Mouse (Mus musculus) kidney, embryonic 15.5 days (tissue): ENCODE data around the gene Togaram2. TPM values are rescaled to one million over a fixed set of nuclear protein-coding genes. Genes with fewer than 3 reads are reported as not detected.

Experiments
- ATAC-seq: fragments of 200-750 bp; cut with Nextera tagmentation; replicated peaks from 2 replicates; pipeline ENCODE4 v1.8.0; 2017; ENCODE audit warnings: moderate TSS enrichment; ENCODE audit not compliant: low FRiP score
- H3K27ac ChIP-seq: fragments of 300-500 bp; sonication (generic); 2 replicates; pipeline ENCODE4 v1.5.1; 2015; ENCODE audit warnings: mild to moderate bottlenecking, inconsistent platforms
- H3K27me3 ChIP-seq: fragments of 300-500 bp; sonication (generic); 2 replicates; pipeline ENCODE4 v1.6.1; 2015; ENCODE audit warnings: inconsistent platforms
- H3K36me3 ChIP-seq: fragments of 300-500 bp; sonication (generic); 2 replicates; pipeline ENCODE4 v1.6.1; 2015; ENCODE audit warnings: inconsistent platforms
- H3K4me1 ChIP-seq: fragments of 300-500 bp; sonication (generic); 2 replicates; pipeline ENCODE4 v1.6.1; 2015; ENCODE audit warnings: inconsistent platforms
- H3K4me2 ChIP-seq: fragments of 300-500 bp; sonication (generic); 2 replicates; pipeline ENCODE4 v1.6.1; 2015; ENCODE audit warnings: moderate library complexity, mild to moderate bottlenecking, inconsistent platforms
- H3K4me3 ChIP-seq: fragments of 300-500 bp; sonication (generic); replicated peaks from 2 replicates; pipeline ENCODE4 v1.5.1; 2015; ENCODE audit warnings: mild to moderate bottlenecking, inconsistent platforms
- H3K9ac ChIP-seq: fragments of 300-500 bp; sonication (generic); 2 replicates; pipeline ENCODE4 v1.6.1; 2015; ENCODE audit warnings: mild to moderate bottlenecking, inconsistent platforms
- H3K9me3 ChIP-seq: fragments of 300-500 bp; sonication (generic); replicated peaks from 2 replicates; pipeline ENCODE4 v1.6.1; 2016; ENCODE audit warnings: inconsistent platforms
- WGBS: fragments of 180-500 bp; shearing (Covaris S2); methylation state at CpG from one replicate; pipeline ENCODE4 v1.1.7; 2015; ENCODE audit warnings: mixed read lengths; 5-methylcytosine and 5-hydroxymethylcytosine counted together
- polyA plus RNA-seq: library from polyadenylated mRNA; unstranded; fragments of >200 nt; fragmentation: Nextera tagmentation; extraction: Ambion mirVana; gene quantifications from 2 replicates; pipeline ENCODE4 v1.2.1, GENCODE M21; 2015

Gene Togaram2
- polyA plus RNA-seq, 1 experiment from 2014 or later, result 0.18 TPM

DNA sequence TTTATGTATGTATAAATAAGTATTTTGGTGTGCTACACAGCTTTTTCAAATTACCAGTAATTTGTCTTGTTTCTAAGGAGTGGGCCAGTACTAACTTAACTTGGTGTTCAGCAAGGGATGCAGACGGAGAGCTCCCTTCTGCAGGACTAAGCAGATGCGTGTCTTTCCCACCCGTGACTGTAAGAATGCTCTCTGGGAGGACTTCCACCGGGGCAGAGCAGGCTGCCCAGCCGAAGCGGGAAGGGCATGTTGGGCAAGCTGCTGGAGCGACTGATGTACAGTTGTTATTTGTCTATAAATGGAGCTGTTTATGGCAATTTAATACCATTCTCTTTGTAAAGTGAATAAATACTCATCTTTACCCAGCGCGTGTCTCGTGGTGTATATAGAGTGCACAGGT is 14.4 kb upstream of the Togaram2 start:
- peaks cover 9% of the 10 kb centered on the region; the same call in 1 of the 2 replicates for H3K4me1 ChIP-seq
- no peak overlapping the region for H3K4me2 ChIP-seq
- H3K36me3 ChIP-seq, result peaks cover 46% of the 10 kb centered on the region
- no peaks in the 10 kb centered on the region for H3K27me3 ChIP-seq
- H3K9me3 ChIP-seq, result no peaks in the 10 kb centered on the region
- no peak overlapping the region for H3K9ac ChIP-seq
- H3K27ac ChIP-seq, result no peak overlapping the region
- no peak for ATAC-seq
- H3K4me3 ChIP-seq, result no peak overlapping the region
- 91% methylated on average over 10 of the region's 10 CpGs for WGBS

DNA sequence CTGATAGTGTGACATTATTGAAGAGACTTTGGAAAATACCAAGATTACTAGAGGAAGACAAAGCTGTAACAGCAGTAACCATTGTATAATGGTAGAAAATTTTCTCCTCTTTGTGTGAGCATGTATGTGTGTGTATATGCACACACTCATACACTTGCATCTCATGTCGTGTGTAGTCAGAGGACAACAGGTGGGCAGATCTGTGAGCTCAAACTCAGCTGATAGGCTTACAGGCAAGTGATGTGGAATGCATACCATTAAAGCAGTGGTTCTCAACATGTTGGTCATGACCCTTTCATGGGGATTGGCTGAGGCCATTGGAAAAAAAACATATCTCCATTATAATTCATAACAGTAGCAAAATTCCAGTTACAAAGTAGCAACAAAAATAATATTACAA is 12.7 kb upstream of the Togaram2 start:
- WGBS, result 50% methylated on average over 1 of the region's 1 CpGs
- Histone ChIP-seq H3K27me3 (no peaks in the 10 kb centered on the region), H3K9ac (no peak overlapping the region), H3K4me1 (peaks cover 9% of the 10 kb centered on the region; the same call in 1 of the 2 replicates), H3K27ac (no peak overlapping the region), H3K4me2 (no peak overlapping the region), H3K36me3 (peaks cover 35% of the 10 kb centered on the region), H3K4me3 (no peak overlapping the region), H3K9me3 (no peaks in the 10 kb centered on the region)
- ATAC-seq, result no peak

DNA sequence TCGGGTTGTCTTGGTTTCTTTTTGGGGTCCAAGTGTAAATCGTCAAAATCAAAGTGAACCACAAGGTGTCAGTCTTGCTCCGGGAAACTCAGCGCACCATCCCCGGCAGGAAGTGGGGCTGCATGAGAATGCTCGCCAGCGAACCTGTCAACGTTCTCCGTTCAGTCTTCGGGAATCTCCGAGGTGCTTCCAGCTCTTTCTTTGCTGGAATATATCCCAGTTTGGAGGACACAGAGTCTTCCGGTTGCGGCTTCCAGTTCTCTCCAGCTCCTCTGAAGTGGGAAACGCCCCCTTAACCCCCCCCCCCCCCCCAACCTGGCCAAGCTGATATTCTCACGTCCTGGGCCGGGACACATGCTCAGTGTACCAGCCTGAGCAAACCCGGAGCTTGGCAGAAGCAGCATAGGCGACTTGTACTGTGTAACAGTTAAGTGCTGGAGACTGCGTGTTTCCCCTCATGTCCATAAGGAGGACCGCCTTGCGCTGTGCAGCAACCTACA is 10.3 kb upstream of the Togaram2 start:
- no peak overlapping the region for H3K9ac ChIP-seq

DNA sequence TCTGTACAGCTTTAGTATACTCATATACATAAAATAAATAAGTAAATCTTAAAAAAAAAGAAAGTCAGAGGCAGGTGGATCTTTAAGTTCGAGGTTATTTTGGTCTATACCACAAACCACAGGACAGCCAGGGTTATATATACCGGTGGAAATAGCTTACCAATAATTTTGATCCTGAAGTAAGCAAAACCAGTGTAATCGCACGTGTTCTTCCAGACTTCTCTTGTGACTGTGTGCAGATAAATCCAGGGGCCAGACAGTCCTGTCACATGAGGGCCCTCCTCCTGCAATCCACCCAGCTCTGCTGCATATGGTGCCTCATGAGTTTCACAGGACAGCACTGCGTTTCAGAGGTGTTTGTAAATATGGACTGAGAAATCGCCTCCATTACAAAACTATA is 9.6 kb upstream of the Togaram2 start:
- Histone ChIP-seq H3K4me2 (no peak overlapping the region), H3K36me3 (peaks cover 6% of the 10 kb centered on the region; the same call in 1 of the 2 replicates), H3K4me3 (no peak overlapping the region), H3K27me3 (no peaks in the 10 kb centered on the region), H3K9me3 (no peaks in the 10 kb centered on the region), H3K27ac (no peak overlapping the region), H3K4me1 (peaks cover 9% of the 10 kb centered on the region; the same call in 1 of the 2 replicates), H3K9ac (no peak overlapping the region)
- ATAC-seq, result no peak
- 78% methylated on average over 6 of the region's 6 CpGs for WGBS

More for the DNA sequence above, 10.3 kb upstream of the Togaram2 start:
- H3K4me2 ChIP-seq, result peak overlapping the region; percentile 73
- 9% methylated on average over 21 of the region's 21 CpGs for WGBS
- ATAC-seq, result peak; percentile 81
- H3K4me1 ChIP-seq, result peaks cover 9% of the 10 kb centered on the region; the same call in 1 of the 2 replicates
- H3K4me3 ChIP-seq, result peak overlapping the region; percentile 42
- H3K9me3 ChIP-seq, result no peaks in the 10 kb centered on the region
- H3K36me3 ChIP-seq, result peaks cover 11% of the 10 kb centered on the region; the same call in 1 of the 2 replicates
- no peaks in the 10 kb centered on the region for H3K27me3 ChIP-seq
- no peak overlapping the region for H3K27ac ChIP-seq

DNA sequence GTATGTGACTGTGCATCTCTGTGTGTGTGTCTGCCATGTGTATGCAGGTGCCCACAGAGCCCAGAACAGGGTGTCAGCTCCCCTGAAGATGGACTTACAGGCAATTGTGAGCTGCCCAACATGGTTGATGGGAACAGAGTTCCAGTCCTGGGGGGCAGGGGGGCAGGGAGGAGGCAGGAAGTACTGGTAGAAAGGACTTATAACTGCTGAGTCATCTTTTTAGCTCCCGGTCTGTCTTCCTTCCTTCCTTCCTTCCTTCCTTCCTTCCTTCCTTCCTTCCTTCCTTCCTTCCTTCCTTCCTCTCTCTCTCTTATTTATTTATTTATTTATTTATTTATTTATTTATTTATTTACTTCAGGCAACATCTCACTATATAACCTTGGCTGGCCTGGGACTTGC is 8.9 kb upstream of the Togaram2 start:
- H3K4me1 ChIP-seq, result peaks cover 9% of the 10 kb centered on the region; the same call in 1 of the 2 replicates
- no peak for ATAC-seq
- H3K27me3 ChIP-seq, result no peaks in the 10 kb centered on the region
- H3K36me3 ChIP-seq, result no peaks in the 10 kb centered on the region
- 75% methylated on average over 1 of the region's 1 CpGs for WGBS
- no peaks in the 10 kb centered on the region for H3K9me3 ChIP-seq
- H3K27ac ChIP-seq, result no peak overlapping the region
- H3K4me2 ChIP-seq, result no peak overlapping the region
- H3K9ac ChIP-seq, result no peak overlapping the region
- H3K4me3 ChIP-seq, result no peak overlapping the region

DNA sequence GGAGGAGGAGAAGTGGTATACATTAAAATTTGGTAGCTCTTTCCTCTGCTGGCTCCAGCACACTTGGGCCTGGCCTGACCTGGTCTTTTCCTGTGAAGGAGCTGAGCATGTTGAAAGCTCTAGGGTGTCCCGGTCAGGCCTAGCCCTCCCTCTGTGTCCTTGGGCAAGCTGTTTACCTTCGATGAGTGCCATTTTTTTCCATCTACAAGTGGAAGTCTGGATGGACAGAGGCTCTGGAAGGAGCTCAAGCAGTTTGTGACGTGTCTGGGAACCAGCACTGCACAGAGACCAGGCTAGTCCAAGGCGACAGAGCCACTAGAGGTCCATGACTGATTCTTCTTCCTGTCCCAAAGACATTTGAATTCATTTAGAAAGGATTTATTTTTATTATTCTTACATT is 7.9 kb upstream of the Togaram2 start:
- Histone ChIP-seq H3K9ac (no peak overlapping the region), H3K27me3 (no peaks in the 10 kb centered on the region), H3K27ac (no peak overlapping the region), H3K4me3 (no peak overlapping the region), H3K4me2 (no peak overlapping the region), H3K36me3 (no peaks in the 10 kb centered on the region), H3K4me1 (peaks cover 9% of the 10 kb centered on the region; the same call in 1 of the 2 replicates), H3K9me3 (no peaks in the 10 kb centered on the region)
- no peak for ATAC-seq
- 79% methylated on average over 4 of the region's 4 CpGs for WGBS

DNA sequence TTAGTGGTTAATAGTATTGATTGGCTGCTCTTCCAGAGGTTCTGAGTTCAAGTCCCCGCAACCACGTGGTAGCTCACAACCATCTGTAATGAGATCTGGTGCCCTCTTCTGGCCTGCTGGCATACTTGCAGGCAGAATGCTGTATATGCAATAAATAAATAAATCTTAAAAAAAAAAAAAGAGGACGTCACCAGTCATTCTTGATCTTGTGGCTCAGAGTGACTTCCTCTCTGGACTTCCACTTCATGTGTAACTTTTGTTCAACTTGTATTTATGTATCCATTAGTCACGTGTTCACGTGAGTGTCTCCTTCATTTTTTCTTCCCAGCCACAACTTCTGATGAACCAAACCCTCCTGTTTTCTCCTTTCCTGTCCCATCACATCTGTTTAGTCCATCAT is 3.5 kb upstream of the Togaram2 start:
- ATAC-seq, result no peak
- no peak overlapping the region for H3K27ac ChIP-seq
- no peaks in the 10 kb centered on the region for H3K27me3 ChIP-seq
- no peak overlapping the region for H3K4me3 ChIP-seq
- 83% methylated on average over 5 of the region's 5 CpGs for whole genome bisulfite sequencing
- H3K4me2 ChIP-seq, result no peak overlapping the region
- no peaks in the 10 kb centered on the region for H3K36me3 ChIP-seq
- no peaks in the 10 kb centered on the region for H3K9me3 ChIP-seq
- peaks cover 23% of the 10 kb centered on the region for H3K4me1 ChIP-seq
- no peak overlapping the region for H3K9ac ChIP-seq

DNA sequence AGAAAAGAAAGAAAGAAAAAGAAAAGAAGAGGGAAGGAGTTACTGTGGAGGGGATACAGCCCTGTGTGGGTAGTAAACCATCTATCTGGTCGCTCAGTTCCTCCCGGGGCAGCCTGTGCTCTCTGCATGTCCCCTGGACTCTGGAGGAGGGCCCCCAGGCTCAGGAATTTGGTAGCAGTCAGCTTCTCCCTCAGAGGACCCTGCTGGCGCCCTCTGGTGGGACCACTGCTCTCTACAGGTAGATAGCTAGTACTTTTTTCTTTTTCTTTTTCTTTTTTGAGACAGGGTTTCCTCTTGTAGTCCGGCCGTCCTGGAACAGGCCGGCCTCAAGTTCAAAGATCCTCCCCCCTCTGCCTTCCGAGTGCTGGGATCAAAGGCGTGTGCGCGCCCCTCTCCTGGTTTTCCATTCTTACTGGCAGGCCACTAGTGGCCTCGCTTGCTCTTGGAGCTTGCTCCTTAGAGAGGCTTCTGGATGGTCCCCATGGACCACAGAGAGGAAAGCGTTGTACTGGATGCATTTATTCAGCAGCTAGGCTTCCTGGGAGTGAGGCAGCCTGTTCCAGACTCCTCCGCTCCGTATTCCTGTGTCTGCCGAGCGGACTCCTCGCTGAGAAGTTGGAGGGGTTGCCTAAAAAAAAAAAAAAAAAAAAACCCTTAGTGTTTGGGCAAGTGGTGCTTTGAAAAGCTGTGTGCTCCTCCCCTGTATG is 1.1 kb upstream of the Togaram2 start:
- no peaks in the 10 kb centered on the region for H3K36me3 ChIP-seq
- WGBS, result 63% methylated on average over 17 of the region's 17 CpGs
- H3K4me1 ChIP-seq, result peaks cover 29% of the 10 kb centered on the region
- H3K4me2 ChIP-seq, result no peak overlapping the region
- no peak overlapping the region for H3K27ac ChIP-seq
- no peak for ATAC-seq
- H3K9ac ChIP-seq, result no peak overlapping the region
- H3K9me3 ChIP-seq, result no peaks in the 10 kb centered on the region
- H3K27me3 ChIP-seq, result no peaks in the 10 kb centered on the region
- H3K4me3 ChIP-seq, result no peak overlapping the region

DNA sequence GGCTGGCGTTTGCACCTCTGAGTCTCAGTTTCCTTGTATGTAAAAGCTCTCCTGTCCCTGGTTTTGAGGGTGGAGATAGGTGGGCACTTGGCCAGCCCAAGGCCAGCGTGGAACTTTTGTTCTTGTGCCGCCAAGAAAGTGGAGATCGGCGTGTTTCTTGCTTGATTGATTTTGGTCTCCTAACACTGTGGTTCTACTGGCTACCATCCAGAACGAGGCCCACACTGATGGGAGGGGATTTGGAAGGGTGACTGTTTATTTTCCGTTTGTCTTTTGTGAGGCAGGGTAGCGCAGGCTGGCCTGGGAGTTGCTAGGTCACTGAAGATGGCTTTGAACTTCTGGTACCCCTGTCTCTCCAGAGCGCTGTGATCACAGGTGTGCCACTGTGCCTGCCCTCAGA is 875 bp downstream of the Togaram2 start:
- 38% methylated on average over 9 of the region's 9 CpGs for WGBS
- Histone ChIP-seq H3K36me3 (no peaks in the 10 kb centered on the region), H3K27me3 (no peaks in the 10 kb centered on the region), H3K4me1 (peaks cover 29% of the 10 kb centered on the region), H3K9ac (no peak overlapping the region), H3K4me2 (no peak overlapping the region), H3K4me3 (no peak overlapping the region), H3K27ac (no peak overlapping the region), H3K9me3 (no peaks in the 10 kb centered on the region)
- 0 out of 2 replicates have a peak, but pooled peaks have one; percentile 37 for ATAC-seq

DNA sequence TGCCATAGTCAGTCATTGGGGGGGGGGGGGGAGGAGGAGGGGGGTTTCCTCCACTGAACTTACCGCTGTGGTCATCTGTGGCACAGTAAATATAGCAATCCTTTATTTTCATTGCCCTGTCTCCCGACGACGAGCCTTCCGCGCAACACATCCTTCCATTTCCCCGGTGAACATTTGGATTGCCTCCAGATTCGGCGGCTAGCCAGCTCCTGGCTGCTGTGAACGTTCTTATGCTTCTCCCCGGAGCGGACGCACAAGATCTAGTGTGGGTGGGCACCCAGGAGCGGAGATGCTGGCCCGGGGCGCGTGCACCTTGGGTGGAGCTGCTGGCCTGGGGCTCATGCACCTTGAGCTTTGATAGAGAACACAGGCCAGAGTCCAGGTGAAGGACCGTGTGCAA is 1.8 kb downstream of the Togaram2 start:
- Histone ChIP-seq H3K27ac (no peak overlapping the region), H3K4me2 (no peak overlapping the region), H3K9me3 (no peaks in the 10 kb centered on the region), H3K36me3 (no peaks in the 10 kb centered on the region), H3K4me1 (peaks cover 29% of the 10 kb centered on the region), H3K4me3 (no peak overlapping the region), H3K9ac (no peak overlapping the region), H3K27me3 (no peaks in the 10 kb centered on the region)
- ATAC-seq, result no peak
- 65% methylated on average over 18 of the region's 18 CpGs for WGBS

DNA sequence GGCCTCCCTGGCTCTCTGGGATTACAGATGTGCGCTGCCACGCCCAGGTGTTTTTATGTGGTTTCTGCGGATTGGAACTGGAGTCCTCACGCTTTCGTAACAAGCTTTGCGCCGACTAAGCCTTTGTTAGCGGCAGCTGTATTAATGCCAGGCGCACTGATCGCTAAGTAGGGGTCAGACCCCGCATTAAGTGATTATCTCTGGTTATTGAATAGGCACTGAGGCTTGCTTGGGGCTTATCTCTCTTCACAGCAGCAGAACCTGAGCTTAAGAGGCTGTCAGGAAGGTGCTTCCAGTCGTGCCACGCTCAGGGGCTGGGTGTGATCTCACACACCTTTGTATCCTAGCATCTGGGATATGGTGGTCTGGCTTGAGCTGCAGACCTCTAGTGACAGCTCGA is 8.6 kb downstream of the Togaram2 start:
- H3K4me3 ChIP-seq, result no peak overlapping the region
- H3K27ac ChIP-seq, result no peak overlapping the region
- no peak overlapping the region for H3K9ac ChIP-seq
- no peak for ATAC-seq
- no peak overlapping the region for H3K4me2 ChIP-seq
- H3K36me3 ChIP-seq, result no peaks in the 10 kb centered on the region
- WGBS, result 82% methylated on average over 14 of the region's 14 CpGs
- peaks cover 4% of the 10 kb centered on the region; the same call in 1 of the 2 replicates for H3K4me1 ChIP-seq
- no peaks in the 10 kb centered on the region for H3K27me3 ChIP-seq
- H3K9me3 ChIP-seq, result no peaks in the 10 kb centered on the region

DNA sequence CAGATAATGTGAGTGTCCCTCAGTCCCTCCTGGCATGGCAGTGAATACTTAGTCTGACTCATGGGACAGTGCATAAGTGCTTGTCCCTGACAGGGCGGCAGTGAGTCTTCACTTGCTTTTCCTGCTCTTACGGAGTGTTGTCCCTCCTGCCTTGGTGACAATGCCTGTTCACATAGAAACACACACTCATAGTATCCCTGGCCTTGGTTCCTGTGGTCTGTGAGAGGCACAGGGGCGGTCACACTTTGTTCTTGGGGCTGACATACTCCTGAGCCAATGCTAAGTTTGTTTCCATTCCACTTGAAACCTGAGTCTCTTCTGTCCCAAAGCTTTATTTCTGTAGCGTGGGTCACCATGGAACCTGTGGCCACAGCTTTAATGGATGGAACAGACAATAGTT is 9.3 kb downstream of the Togaram2 start:
- H3K27me3 ChIP-seq, result no peaks in the 10 kb centered on the region
- no peak for ATAC-seq
- H3K4me2 ChIP-seq, result no peak overlapping the region
- no peaks in the 10 kb centered on the region for H3K36me3 ChIP-seq
- no peaks in the 10 kb centered on the region for H3K9me3 ChIP-seq
- H3K4me3 ChIP-seq, result no peak overlapping the region
- H3K9ac ChIP-seq, result no peak overlapping the region
- no peak overlapping the region for H3K27ac ChIP-seq
- 86% methylated on average over 4 of the region's 4 CpGs for WGBS
- peaks cover 4% of the 10 kb centered on the region; the same call in 1 of the 2 replicates for H3K4me1 ChIP-seq
